Comparison of ENCODE assay signal across 22 mouse cellular contexts in the genomic region with DNA sequence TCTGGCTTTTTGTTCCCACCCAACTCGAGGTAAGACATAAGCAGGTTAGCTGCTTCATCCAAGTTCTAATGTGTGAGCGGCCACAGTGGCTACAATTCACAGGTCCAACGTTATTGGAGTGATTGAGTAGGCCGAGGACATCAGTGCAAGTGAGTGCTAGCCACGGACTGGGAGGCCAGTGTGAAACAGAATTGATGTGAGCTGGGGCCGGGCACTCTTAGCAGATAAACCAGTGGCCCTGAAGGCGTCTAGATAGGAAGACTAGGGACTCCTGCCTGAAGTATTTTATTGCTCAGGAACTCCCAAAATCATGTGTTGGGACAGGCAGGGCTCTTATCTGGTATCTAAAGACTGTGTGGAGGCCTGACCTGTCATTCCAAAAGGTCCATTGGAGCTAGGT.
"Had no signal": no experiment of that assay in that cellular context is flagged by ENCODE, and none has a peak within 500 bp of the region (broad histone marks: within the 10 kb centered on the region; RNA-seq: fewer than 3 reads in every experiment).

No protein-coding gene starts in this region.

- H3K4me1 ChIP-seq: intestine, embryonic 15.5 days; kidney, embryonic 15.5 days; limb, embryonic 10.5 days; neural tube, embryonic 13.5 days; stomach, embryonic 15.5 days had no signal

- H3K9ac ChIP-seq: intestine, embryonic 15.5 days; kidney, embryonic 15.5 days; limb, embryonic 13.5 days; lung, embryonic 15.5 days; midbrain, embryonic 13.5 days; neural tube, embryonic 13.5 days; stomach, embryonic 15.5 days had no signal

- H3K4me3 ChIP-seq: intestine, embryonic 15.5 days; kidney, embryonic 15.5 days; limb, embryonic 10.5 days; limb, embryonic 13.5 days; lung, embryonic 15.5 days; midbrain, embryonic 10.5 days; midbrain, embryonic 13.5 days; myocyte; neural tube, embryonic 13.5 days; stomach, embryonic 15.5 days had no signal

- H3K27me3 ChIP-seq: intestine, embryonic 15.5 days; kidney, embryonic 15.5 days; lung, embryonic 15.5 days; midbrain, embryonic 13.5 days; neural tube, embryonic 13.5 days; stomach, embryonic 15.5 days had no signal

- H3K4me2 ChIP-seq: intestine, embryonic 15.5 days; kidney, embryonic 15.5 days; limb, embryonic 13.5 days; lung, embryonic 15.5 days; midbrain, embryonic 13.5 days; neural tube, embryonic 13.5 days; stomach, embryonic 15.5 days had no signal

- DNase-seq: kidney, adult 11 months; kidney, adult 8-10 months; kidney, postnatal 10 days; kidney, postnatal 36 days; lung, postnatal 10 days; lung, postnatal 36 days; retina, postnatal 1 day; right cerebral cortex, postnatal 25 days; spleen, adult 18-20 months; thymus, postnatal 25 days had no signal

- H3K36me3 ChIP-seq: intestine, embryonic 15.5 days; kidney, embryonic 15.5 days; limb, embryonic 10.5 days; limb, embryonic 13.5 days; lung, embryonic 15.5 days; midbrain, embryonic 10.5 days; midbrain, embryonic 13.5 days; neural tube, embryonic 13.5 days; stomach, embryonic 15.5 days had no signal

- H3K27ac ChIP-seq: intestine, embryonic 15.5 days; kidney, embryonic 15.5 days; limb, embryonic 10.5 days; limb, embryonic 13.5 days; lung, embryonic 15.5 days; midbrain, embryonic 13.5 days; neural tube, embryonic 13.5 days; stomach, embryonic 15.5 days had no signal

- ATAC-seq: intestine, embryonic 15.5 days; midbrain, embryonic 13.5 days; midbrain, embryonic 16.5 days had no signal

- H3K9me3 ChIP-seq: intestine, embryonic 15.5 days; kidney, embryonic 15.5 days; limb, embryonic 10.5 days; limb, embryonic 13.5 days; lung, embryonic 15.5 days; megakaryocyte, embryonic 14.5 days; midbrain, embryonic 10.5 days; midbrain, embryonic 13.5 days; neural tube, embryonic 13.5 days; stomach, embryonic 15.5 days had no signal
